Mouse (Mus musculus): ENCODE measurements around the gene Gm20388. TPM values are rescaled to one million over a fixed set of nuclear protein-coding genes. Genes with fewer than 3 reads are reported as not detected.

The Gm20388 gene
- polyA plus RNA-seq, 1 experiment from 2014 or later = 1.4 TPM

DNA sequence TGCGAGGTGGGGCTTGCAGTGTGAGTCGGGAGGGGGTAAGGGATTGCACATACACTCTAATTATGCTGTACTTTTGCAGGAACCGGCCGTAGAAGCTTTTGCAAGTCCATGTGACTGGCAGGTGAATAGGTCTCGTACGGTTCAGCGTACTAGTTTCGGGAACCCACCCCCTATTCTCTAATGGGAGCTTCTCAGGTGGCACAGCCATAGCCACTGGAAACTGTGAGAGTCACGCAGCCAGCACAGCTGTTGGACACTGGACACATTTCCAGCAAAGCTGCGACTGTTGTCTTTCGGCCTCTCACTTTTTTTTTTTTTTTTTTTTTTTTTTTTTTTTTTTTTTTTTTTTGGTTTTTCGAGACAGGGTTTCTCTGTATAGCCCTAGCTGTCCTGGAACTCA is 2696.2 kb downstream of the Gm20388 start:
- no peaks in the 10 kb centered on the region for H3K27me3 ChIP-seq (ENCODE audit: control insufficient read depth, insufficient read depth, low read depth, low read length)
- WGBS (ENCODE audit: insufficient replicate concordance) = 78% methylated on average over 11 of the region's 12 CpGs
- H3K4me3 ChIP-seq (ENCODE audit: low read depth, low read length) = no peak overlapping the region
- no peaks in the 10 kb centered on the region for H3K36me3 ChIP-seq (ENCODE audit: control insufficient read depth, insufficient read depth)
- no peak for ATAC-seq (ENCODE audit: low read depth)
- no peak overlapping the region for H3K9ac ChIP-seq (ENCODE audit: low read depth, low read length)
- peaks cover 7% of the 10 kb centered on the region for H3K4me1 ChIP-seq (ENCODE audit: control insufficient read depth, low read depth, low read length)
- H3K9me3 ChIP-seq (replicated peaks; ENCODE audit: control insufficient read depth, low read length) = no peaks in the 10 kb centered on the region
- no peak overlapping the region for H3K27ac ChIP-seq (ENCODE audit: low read length)
- H3K4me2 ChIP-seq (ENCODE audit: low read depth, low read length) = no peak overlapping the region

DNA sequence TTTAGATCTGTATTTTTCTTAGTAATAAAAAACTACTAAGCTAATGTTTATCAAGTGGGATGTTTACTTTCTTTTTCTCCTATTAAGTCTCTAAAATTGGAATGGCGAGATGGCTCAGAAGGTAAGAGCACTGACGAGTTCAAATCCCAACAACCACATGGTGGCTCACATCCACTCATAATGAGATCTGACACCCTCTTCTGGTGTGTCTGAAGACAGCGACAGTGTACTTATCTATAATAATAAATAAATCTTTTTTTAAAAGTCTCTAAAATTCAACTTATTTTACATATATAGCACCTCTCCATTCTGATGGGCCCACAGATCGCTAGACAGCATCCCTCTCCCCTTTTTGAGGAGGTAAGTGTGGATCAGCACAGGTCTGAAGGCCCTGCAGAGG is 2699.6 kb downstream of the Gm20388 start:
- Histone ChIP-seq H3K4me1 (ENCODE audit: control insufficient read depth, low read depth, low read length) (peaks cover 19% of the 10 kb centered on the region), H3K36me3 (ENCODE audit: control insufficient read depth, insufficient read depth) (no peaks in the 10 kb centered on the region), H3K9me3 (replicated peaks; ENCODE audit: control insufficient read depth, low read length) (no peaks in the 10 kb centered on the region), H3K9ac (ENCODE audit: low read depth, low read length) (no peak overlapping the region), H3K4me3 (ENCODE audit: low read depth, low read length) (peak overlapping the region; percentile 72), H3K27ac (ENCODE audit: low read length) (no peak overlapping the region), H3K27me3 (ENCODE audit: control insufficient read depth, insufficient read depth, low read depth, low read length) (no peaks in the 10 kb centered on the region), H3K4me2 (ENCODE audit: low read depth, low read length) (peak overlapping the region; percentile 99; the same call in 1 of the 2 replicates)
- 59% methylated on average over 4 of the region's 4 CpGs for WGBS (ENCODE audit: insufficient replicate concordance)
- no peak for ATAC-seq (ENCODE audit: low read depth)

DNA sequence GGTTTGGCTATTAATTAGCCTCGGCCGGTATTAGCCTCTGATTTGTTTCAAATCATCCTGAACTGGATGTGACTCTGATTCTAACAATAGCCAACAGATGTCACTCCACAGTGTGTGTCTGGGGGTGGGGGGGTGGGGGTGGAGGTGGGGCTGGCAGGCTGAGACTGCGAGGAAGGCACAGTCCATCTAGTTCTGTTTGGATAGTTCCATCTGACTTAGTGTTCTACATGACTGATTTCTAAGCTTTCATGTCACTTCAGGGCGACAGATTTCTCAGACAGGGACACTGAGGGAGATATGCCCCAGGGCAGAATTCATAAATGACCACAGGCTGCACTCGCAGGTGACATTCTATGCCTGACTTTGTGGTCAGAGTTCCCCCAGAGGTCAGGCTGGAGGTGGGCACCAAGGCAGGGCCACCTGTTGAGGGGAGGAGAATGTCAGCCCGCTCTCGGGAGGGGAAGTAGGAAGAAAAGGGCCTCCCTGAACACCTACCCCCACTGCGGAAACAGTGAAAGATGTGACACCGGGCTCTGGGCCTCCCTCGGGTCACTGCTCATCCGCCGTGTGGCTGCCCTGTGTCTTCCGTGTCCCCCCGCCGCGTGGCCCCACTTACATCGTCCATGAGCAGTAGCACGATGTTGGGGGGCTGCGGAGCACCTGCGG is 2700.1 kb downstream of the Gm20388 start:
- Histone ChIP-seq H3K27me3 (ENCODE audit: control insufficient read depth, insufficient read depth, low read depth, low read length) (no peaks in the 10 kb centered on the region), H3K4me2 (ENCODE audit: low read depth, low read length) (peak overlapping the region; percentile 99), H3K36me3 (ENCODE audit: control insufficient read depth, insufficient read depth) (no peaks in the 10 kb centered on the region), H3K9me3 (replicated peaks; ENCODE audit: control insufficient read depth, low read length) (no peaks in the 10 kb centered on the region), H3K4me3 (ENCODE audit: low read depth, low read length) (peak overlapping the region; percentile 72), H3K27ac (ENCODE audit: low read length) (peak overlapping the region; percentile 75), H3K4me1 (ENCODE audit: control insufficient read depth, low read depth, low read length) (peaks cover 19% of the 10 kb centered on the region), H3K9ac (ENCODE audit: low read depth, low read length) (peak overlapping the region; percentile 81)
- peak; percentile 9 for ATAC-seq (ENCODE audit: low read depth)
- 4% methylated on average over 20 of the region's 20 CpGs for WGBS (ENCODE audit: insufficient replicate concordance)

DNA sequence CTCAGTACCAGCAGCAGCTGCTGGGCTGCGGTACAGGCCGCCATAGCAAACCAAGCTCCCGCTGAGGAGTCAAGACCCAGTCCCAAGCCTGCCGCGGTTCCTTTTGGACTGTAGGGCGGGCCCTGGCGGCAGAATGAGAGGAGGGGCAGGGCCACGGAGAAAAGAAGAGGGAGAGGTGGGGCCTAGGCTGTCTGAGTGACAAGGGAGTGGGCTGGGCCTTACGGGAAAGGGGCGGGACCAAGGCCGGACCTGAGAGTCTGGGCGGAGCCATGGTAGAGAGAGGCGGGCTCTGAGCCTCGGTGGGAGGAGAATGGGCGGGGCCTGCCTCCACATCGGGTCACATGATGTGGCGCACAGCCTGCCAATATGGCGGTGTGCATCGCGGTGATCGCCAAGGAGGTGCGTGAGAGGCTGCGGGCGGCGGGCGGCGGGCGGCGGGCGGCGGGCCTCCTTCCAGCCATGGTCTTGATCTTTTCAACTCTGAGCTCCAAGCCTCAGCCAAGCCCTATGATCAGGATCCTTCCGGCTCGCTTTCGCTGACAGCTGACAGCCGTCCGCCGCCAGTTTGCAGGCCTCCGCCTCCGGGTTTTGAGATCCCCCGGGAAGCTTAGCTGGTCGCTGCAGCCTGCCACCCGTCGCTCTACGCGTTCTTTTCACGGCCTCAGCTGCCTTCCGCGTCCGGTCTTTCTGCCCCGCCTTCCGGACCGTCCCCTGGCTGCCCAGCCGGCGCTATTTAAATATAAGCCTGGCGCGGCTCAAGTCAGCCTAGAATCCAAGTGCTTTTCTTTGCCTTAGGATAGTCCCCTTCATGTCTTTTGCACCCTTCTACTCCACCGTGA is 2700.9 kb downstream of the Gm20388 start, which contains the start of the genes Galns and Trappc2l:
Gene Galns (minus strand): TSS at position 169 of the 839 bp plus-strand sequence.
Gene Trappc2l (plus strand): TSS at position 346 of the 839 bp plus-strand sequence.
- no peaks in the 10 kb centered on the region for H3K36me3 ChIP-seq (ENCODE audit: control insufficient read depth, insufficient read depth)
- under 1% methylated on average over 57 of the region's 57 CpGs for WGBS (ENCODE audit: insufficient replicate concordance)
- peak within 1 kb of the TSS; percentile 99 for H3K4me2 ChIP-seq (ENCODE audit: low read depth, low read length)
- H3K9ac ChIP-seq (ENCODE audit: low read depth, low read length) = peak within 1 kb of the TSS; percentile 81
- no peaks in the 10 kb centered on the region for H3K9me3 ChIP-seq (replicated peaks; ENCODE audit: control insufficient read depth, low read length)
- H3K4me3 ChIP-seq (ENCODE audit: low read depth, low read length) = peak within 1 kb of the TSS; percentile 72
- H3K4me1 ChIP-seq (ENCODE audit: control insufficient read depth, low read depth, low read length) = peaks cover 19% of the 10 kb centered on the region
- H3K27ac ChIP-seq (ENCODE audit: low read length) = peak within 1 kb of the TSS; percentile 75
- H3K27me3 ChIP-seq (ENCODE audit: control insufficient read depth, insufficient read depth, low read depth, low read length) = no peaks in the 10 kb centered on the region
- peak; percentile 95 for ATAC-seq (ENCODE audit: low read depth)

DNA sequence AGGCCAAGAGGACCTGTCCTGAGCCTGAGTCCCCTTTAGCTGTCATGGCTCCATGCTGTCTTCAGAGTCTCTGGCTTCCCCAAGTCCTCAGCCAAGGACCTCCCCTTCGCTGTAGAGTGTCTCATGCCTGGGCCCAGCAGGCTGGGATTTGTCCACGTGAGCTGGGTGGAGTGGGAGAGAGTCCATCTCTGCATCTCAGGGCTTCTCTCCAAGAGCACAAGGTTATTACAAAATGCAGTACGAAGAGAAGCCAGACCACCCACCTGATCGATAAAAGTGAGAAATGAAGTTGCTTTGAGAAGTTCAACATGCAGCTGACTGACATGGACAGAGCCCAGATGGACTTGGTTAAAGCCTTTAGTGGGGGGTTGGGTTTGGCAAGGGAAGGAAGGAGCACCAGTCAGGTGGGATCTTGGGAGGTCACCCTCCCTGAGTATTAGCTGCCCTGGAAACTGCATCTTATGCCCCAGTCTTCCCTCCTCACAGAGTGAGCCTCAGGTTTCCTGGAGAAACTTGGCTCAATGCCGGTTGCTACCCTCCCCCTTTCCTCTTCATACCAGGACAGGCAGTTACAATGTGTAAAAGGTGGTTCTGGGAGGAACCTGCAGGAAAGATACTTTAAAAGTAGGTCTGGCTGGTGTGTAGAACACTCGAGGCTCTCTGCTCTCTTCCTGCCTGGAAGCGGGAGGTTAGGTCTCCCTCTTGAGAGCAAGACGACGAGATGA is 2705.7 kb downstream of the Gm20388 start:
- 65% methylated on average over 9 of the region's 9 CpGs for WGBS (ENCODE audit: insufficient replicate concordance)
- Histone ChIP-seq H3K9me3 (replicated peaks; ENCODE audit: control insufficient read depth, low read length) (no peaks in the 10 kb centered on the region), H3K36me3 (ENCODE audit: control insufficient read depth, insufficient read depth) (no peaks in the 10 kb centered on the region), H3K27me3 (ENCODE audit: control insufficient read depth, insufficient read depth, low read depth, low read length) (no peaks in the 10 kb centered on the region), H3K4me3 (ENCODE audit: low read depth, low read length) (no peak overlapping the region), H3K4me2 (ENCODE audit: low read depth, low read length) (no peak overlapping the region), H3K4me1 (ENCODE audit: control insufficient read depth, low read depth, low read length) (peaks cover 33% of the 10 kb centered on the region), H3K9ac (ENCODE audit: low read depth, low read length) (no peak overlapping the region), H3K27ac (ENCODE audit: low read length) (no peak overlapping the region)
- ATAC-seq (ENCODE audit: low read depth) = no peak

DNA sequence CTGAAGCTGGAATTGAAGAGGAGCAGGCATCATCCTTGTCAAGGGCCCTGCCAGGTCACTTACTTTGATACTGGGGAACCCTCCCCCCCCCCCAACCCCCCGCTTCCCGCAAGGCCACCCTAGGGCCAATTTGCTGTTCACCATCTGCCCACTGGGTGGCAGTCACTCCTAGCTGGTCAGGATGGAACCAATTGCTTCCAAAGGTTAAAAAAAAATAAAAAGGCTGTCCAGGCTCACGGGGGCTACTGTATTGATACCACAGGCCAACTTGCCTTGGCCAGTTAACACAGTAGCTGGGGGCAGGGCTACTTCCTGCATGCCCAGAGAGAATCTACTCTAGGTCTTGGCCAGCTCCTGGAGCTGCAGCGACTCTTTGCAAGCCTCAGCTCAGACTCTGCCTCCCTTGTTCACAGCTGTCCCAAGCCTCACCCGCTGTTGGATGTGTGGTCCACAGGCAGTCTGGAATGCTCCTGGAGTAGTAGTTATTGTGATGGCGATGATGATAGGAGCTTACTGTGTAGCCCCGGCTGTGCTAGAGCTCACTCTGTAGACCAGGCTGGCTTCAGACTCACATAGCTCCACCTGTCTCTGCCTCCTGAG is 2707.4 kb downstream of the Gm20388 start:
- H3K4me3 ChIP-seq (ENCODE audit: low read depth, low read length) = no peak overlapping the region; the same call in 1 of the 2 replicates
- H3K27ac ChIP-seq (ENCODE audit: low read length) = peak overlapping the region; percentile 68
- no peaks in the 10 kb centered on the region for H3K9me3 ChIP-seq (replicated peaks; ENCODE audit: control insufficient read depth, low read length)
- peak overlapping the region; percentile 35 for H3K4me2 ChIP-seq (ENCODE audit: low read depth, low read length)
- no peaks in the 10 kb centered on the region for H3K36me3 ChIP-seq (ENCODE audit: control insufficient read depth, insufficient read depth)
- WGBS (ENCODE audit: insufficient replicate concordance) = 35% methylated on average over 5 of the region's 7 CpGs
- H3K4me1 ChIP-seq (ENCODE audit: control insufficient read depth, low read depth, low read length) = peaks cover 20% of the 10 kb centered on the region
- 0 out of 2 replicates have a peak overlapping the region, but pooled peaks have one; percentile 17 for H3K9ac ChIP-seq (ENCODE audit: low read depth, low read length)
- no peaks in the 10 kb centered on the region for H3K27me3 ChIP-seq (ENCODE audit: control insufficient read depth, insufficient read depth, low read depth, low read length)
- peak; percentile 14; the same call in 1 of the 2 replicates for ATAC-seq (ENCODE audit: low read depth)

DNA sequence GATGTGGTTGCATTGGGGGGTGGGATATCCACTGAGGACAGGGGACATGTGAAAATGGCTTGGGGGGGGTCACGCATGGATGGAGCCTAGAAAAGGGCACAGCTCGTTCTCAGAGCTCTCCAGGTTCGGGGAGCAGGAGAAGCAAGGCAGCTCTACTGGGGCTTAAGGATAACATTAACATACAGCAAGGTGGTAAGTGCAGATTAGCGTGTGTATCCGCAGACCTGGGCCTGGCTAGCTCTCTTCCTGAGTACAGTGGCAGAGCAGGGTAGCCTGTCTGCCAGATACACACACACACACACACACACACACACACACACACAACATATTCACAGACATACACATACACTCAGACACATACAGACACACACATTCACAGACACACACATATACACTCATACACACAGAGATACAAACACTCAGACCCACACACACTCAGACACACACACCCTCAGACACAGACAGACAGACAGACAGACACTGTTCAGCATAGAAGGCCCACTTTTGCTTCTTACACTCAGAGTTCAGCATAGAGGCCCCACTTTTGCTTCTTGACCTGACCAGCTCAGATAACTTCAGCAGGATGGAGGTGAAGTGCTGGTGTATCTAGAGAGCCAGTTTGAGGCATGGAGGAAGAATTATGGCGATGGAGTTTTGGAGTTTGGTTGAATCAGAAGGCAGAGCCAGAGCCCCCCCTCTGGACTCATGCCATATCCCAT is 2708.2 kb downstream of the Gm20388 start:
- Histone ChIP-seq H3K4me1 (ENCODE audit: control insufficient read depth, low read depth, low read length) (peaks cover 20% of the 10 kb centered on the region), H3K27me3 (ENCODE audit: control insufficient read depth, insufficient read depth, low read depth, low read length) (no peaks in the 10 kb centered on the region), H3K9me3 (replicated peaks; ENCODE audit: control insufficient read depth, low read length) (no peaks in the 10 kb centered on the region), H3K9ac (ENCODE audit: low read depth, low read length) (peak overlapping the region; percentile 18), H3K27ac (ENCODE audit: low read length) (peak overlapping the region; percentile 73), H3K4me2 (ENCODE audit: low read depth, low read length) (peak overlapping the region; percentile 35), H3K36me3 (ENCODE audit: control insufficient read depth, insufficient read depth) (no peaks in the 10 kb centered on the region), H3K4me3 (ENCODE audit: low read depth, low read length) (no peak overlapping the region; the same call in 1 of the 2 replicates)
- WGBS (ENCODE audit: insufficient replicate concordance) = 33% methylated on average over 6 of the region's 6 CpGs
- peak; percentile 96 for ATAC-seq (ENCODE audit: low read depth)

DNA sequence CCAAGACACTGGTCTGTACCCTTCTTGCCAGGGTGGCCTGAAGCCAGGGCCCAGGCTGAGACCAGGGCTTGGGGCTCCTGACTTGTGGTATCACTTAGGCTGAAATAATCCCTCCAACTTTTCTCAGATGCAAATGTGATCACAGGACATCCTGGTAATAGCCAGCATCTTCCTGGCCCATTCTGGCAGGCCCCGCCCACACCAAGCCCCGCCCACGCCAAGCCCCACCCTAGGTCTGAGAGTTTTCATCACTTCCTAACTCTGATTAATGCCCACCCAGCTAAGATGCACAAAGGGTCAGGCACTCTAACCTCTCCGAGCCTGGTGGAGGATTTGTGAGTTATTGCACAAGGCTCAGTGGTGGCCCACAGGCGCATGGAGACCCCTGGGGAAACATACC is 2709.8 kb downstream of the Gm20388 start:
- Histone ChIP-seq H3K4me1 (ENCODE audit: control insufficient read depth, low read depth, low read length) (peaks cover 20% of the 10 kb centered on the region), H3K9me3 (replicated peaks; ENCODE audit: control insufficient read depth, low read length) (no peaks in the 10 kb centered on the region), H3K4me3 (ENCODE audit: low read depth, low read length) (no peak overlapping the region), H3K27me3 (ENCODE audit: control insufficient read depth, insufficient read depth, low read depth, low read length) (no peaks in the 10 kb centered on the region), H3K27ac (ENCODE audit: low read length) (no peak overlapping the region), H3K9ac (ENCODE audit: low read depth, low read length) (no peak overlapping the region), H3K4me2 (ENCODE audit: low read depth, low read length) (no peak overlapping the region), H3K36me3 (ENCODE audit: control insufficient read depth, insufficient read depth) (no peaks in the 10 kb centered on the region)
- 23% methylated on average over 5 of the region's 5 CpGs for WGBS (ENCODE audit: insufficient replicate concordance)
- no peak for ATAC-seq (ENCODE audit: low read depth)

All from liver, embryonic 16.5 days (tissue).